Mouse (Mus musculus) hindbrain, embryonic 12.5 days (tissue): ENCODE measurements around the gene D430041D05Rik. TPM values are rescaled to one million over a fixed set of nuclear protein-coding genes. Genes with fewer than 3 reads are reported as not detected.

Experiments used
- ATAC-seq: fragments of 200-750 bp; cut with Nextera tagmentation; 2 replicates; pipeline ENCODE4 v1.8.0; 2017; ENCODE audit warnings: moderate TSS enrichment; ENCODE audit not compliant: low FRiP score
- H3K27ac ChIP-seq: fragments of 300-500 bp; sonication (generic); 2 replicates; pipeline ENCODE4 v1.5.1; 2016; ENCODE audit warnings: mild to moderate bottlenecking
- H3K27me3 ChIP-seq: fragments of 300-500 bp; sonication (generic); 2 replicates; pipeline ENCODE4 v1.6.1; 2016; ENCODE audit warnings: mild to moderate bottlenecking
- H3K36me3 ChIP-seq: fragments of 300-500 bp; sonication (generic); 2 replicates; pipeline ENCODE4 v1.6.1; 2016; ENCODE audit warnings: mild to moderate bottlenecking
- H3K4me1 ChIP-seq: fragments of 300-500 bp; sonication (generic); 2 replicates; pipeline ENCODE4 v1.6.1; 2016
- H3K4me2 ChIP-seq: fragments of 300-500 bp; sonication (generic); replicated peaks from 2 replicates; pipeline ENCODE4 v1.6.1; 2016; ENCODE audit warnings: mild to moderate bottlenecking
- H3K4me3 ChIP-seq: fragments of 300-500 bp; sonication (generic); 2 replicates; pipeline ENCODE4 v1.5.1; 2016; ENCODE audit warnings: mild to moderate bottlenecking
- H3K9ac ChIP-seq: fragments of 300-500 bp; sonication (generic); 2 replicates; pipeline ENCODE4 v1.6.1; 2016; ENCODE audit warnings: mild to moderate bottlenecking, moderate library complexity
- H3K9me3 ChIP-seq: fragments of 300-500 bp; sonication (generic); replicated peaks from 2 replicates; pipeline ENCODE4 v1.6.1; 2016; ENCODE audit warnings: mild to moderate bottlenecking
- WGBS: fragments of 180-500 bp; shearing (Covaris S2); methylation state at CpG from one replicate; pipeline ENCODE4 v1.1.7; 2016; 5-methylcytosine and 5-hydroxymethylcytosine counted together
- polyA plus RNA-seq: library from polyadenylated mRNA; unstranded; fragments of >200 nt; fragmentation: Nextera tagmentation; extraction: Ambion mirVana; gene quantifications from 2 replicates; pipeline ENCODE4 v1.2.1, GENCODE M21; 2016

D430041D05Rik gene
- polyA plus RNA-seq, 1 experiment from 2014 or later: 4.2 TPM

DNA sequence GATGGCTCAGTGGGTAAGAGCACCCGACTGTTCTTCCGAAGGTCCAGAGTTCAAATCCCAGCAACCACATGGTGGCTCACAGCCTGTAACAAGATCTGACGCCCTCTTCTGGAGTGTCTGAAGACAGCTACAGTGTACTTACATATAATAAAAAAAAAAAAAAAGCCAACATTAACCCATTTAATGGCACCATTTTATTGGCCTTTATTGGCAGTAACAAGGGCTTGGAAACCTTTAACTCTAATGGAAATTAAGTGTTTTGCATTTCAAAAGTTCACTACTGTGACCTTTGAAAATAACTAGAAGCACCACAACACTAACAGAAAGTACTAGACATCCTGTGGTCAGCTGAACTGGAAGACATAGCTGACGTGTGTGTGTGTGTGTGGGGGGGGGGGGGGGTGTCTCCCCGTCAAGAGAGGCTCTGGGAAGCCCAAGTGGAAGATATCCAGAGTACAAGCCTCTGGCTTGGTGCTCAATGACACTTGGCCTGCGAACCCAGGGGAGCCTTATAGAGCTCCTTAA lies 39.1 kb downstream of the D430041D05Rik start:
- Histone ChIP-seq H3K4me1 (peaks cover 15% of the 10 kb centered on the region), H3K4me2 (no peak overlapping the region), H3K9me3 (no peaks in the 10 kb centered on the region), H3K9ac (no peak overlapping the region), H3K36me3 (no peaks in the 10 kb centered on the region), H3K27ac (no peak overlapping the region), H3K27me3 (no peaks in the 10 kb centered on the region), H3K4me3 (no peak overlapping the region)
- ATAC-seq: no peak
- 80% methylated on average over 6 of the region's 6 CpGs for WGBS

DNA sequence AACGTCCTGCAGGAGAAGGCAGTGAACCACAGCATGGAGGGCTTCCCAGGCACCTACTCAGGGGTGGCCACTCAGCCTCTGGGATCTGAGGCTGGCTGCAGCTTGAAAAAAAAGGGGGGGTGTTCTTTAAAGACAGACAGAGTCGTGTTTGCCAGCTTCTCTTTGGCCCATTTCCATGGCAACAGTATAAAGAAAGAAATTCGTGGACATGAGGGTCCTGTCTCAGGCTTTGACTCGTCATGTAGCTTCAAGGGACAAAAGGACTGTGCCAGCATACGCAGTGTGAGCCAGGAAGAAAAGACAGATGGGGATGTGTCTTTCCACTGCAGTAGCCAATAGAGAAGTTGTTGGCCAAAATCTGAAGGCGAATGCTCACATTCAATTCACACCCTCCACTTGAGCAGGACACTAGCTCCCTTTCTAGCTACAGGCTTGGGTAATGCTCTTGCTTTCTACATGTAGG lies 42.9 kb downstream of the D430041D05Rik start:
- Histone ChIP-seq H3K4me1 (peaks cover 15% of the 10 kb centered on the region), H3K36me3 (no peaks in the 10 kb centered on the region), H3K9me3 (no peaks in the 10 kb centered on the region), H3K4me2 (no peak overlapping the region), H3K9ac (no peak overlapping the region), H3K27ac (peak overlapping the region; percentile 55; the same call in 1 of the 2 replicates), H3K4me3 (no peak overlapping the region), H3K27me3 (no peaks in the 10 kb centered on the region)
- ATAC-seq: peak; percentile 90
- 18% methylated on average over 6 of the region's 6 CpGs for WGBS

DNA sequence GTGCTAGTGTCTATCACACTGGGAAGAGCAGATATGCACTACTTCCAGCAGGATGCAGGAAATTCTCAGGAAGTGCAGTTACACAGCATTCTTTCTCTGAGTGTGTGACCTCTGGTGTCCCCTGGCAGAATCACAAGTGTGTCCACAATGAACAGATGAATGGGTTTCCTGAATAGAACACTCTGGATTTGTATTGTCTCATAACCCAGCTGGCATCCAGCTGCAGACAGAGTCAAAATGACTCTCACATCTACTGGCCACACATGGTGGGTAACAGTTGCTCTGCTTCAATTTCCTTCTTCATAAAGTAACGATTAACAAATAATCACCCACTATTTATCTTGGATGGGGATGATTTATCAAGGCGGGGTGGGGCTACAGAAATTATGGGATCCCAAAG lies 43.5 kb downstream of the D430041D05Rik start:
- no peaks in the 10 kb centered on the region for H3K36me3 ChIP-seq
- H3K27me3 ChIP-seq: no peaks in the 10 kb centered on the region
- ATAC-seq: no peak
- no peak overlapping the region for H3K4me3 ChIP-seq
- no peak overlapping the region for H3K9ac ChIP-seq
- no peaks in the 10 kb centered on the region for H3K9me3 ChIP-seq
- peaks cover 15% of the 10 kb centered on the region for H3K4me1 ChIP-seq
- H3K27ac ChIP-seq: no peak overlapping the region
- H3K4me2 ChIP-seq: no peak overlapping the region
- 73% methylated on average over 2 of the region's 2 CpGs for WGBS

DNA sequence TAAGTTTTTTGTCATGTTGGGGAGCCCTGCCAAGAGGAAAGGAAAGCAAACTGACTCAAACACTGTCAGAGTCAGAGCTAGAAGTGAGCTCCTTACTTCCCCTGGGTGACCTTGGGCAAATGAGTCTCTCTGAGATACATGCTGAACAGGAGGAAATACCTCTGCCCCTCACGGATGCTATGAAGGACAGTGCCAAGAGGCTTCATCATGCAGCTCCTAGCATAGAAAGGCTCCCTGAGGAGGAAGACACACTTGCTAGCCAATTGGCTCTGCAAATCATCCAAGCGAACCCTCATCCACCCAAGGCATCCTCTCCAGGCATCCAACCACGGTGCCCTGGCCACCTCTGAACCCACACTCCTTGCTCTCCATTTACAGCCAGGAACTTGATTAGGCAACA lies 51.5 kb downstream of the D430041D05Rik start:
- WGBS: 88% methylated on average over 3 of the region's 3 CpGs
- Histone ChIP-seq H3K4me3 (no peak overlapping the region), H3K27ac (no peak overlapping the region), H3K4me1 (no peaks in the 10 kb centered on the region), H3K9me3 (no peaks in the 10 kb centered on the region), H3K4me2 (no peak overlapping the region), H3K9ac (no peak overlapping the region), H3K36me3 (no peaks in the 10 kb centered on the region), H3K27me3 (no peaks in the 10 kb centered on the region)
- no peak for ATAC-seq

DNA sequence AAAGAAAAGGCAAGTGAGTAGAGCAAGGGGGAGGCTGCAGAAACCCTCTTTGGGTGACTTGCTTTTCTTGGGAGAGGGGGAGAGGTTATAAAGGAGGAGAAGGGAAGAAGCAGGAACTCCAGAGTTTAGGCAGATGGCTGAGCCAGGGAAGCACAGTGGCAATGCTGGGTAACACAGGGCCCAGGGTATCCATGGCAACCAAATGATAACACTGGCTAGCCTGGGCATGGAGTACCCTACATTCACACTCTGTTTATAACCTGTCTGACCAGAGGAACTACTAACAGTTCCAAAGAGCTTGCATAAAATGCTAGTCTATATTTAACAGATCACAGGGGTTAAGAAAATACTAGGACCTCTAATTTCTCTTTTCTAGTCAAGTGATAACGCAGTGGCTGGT lies 51.9 kb downstream of the D430041D05Rik start:
- H3K9me3 ChIP-seq: no peaks in the 10 kb centered on the region
- H3K9ac ChIP-seq: no peak overlapping the region
- H3K4me3 ChIP-seq: no peak overlapping the region
- no peak for ATAC-seq
- no peaks in the 10 kb centered on the region for H3K36me3 ChIP-seq
- no peak overlapping the region for H3K4me2 ChIP-seq
- WGBS: 92% methylated on average over 1 of the region's 1 CpGs
- no peaks in the 10 kb centered on the region for H3K27me3 ChIP-seq
- H3K4me1 ChIP-seq: no peaks in the 10 kb centered on the region
- no peak overlapping the region for H3K27ac ChIP-seq

DNA sequence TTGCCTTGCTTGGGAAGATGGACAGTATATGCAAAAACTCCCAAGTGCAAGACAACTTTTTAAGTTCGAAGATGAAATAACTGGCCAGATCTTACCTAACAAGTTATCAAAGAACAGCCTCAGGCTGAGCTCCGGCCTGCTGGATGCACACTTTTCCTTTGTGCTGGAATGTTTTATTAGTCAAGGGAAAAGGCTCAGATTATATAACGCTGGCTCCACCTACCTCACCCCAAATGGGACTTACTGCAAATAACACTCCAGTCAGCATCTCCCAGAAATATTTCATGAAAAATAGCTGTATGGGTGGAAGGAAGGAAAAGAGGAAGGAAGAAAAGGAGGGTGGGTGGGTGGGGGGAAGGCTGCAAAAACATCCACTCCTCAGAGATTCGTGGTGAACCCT lies 54.3 kb downstream of the D430041D05Rik start:
- no peak overlapping the region for H3K9ac ChIP-seq
- H3K4me1 ChIP-seq: no peaks in the 10 kb centered on the region
- H3K27ac ChIP-seq: no peak overlapping the region
- no peaks in the 10 kb centered on the region for H3K36me3 ChIP-seq
- no peaks in the 10 kb centered on the region for H3K9me3 ChIP-seq
- no peaks in the 10 kb centered on the region for H3K27me3 ChIP-seq
- H3K4me3 ChIP-seq: no peak overlapping the region
- no peak overlapping the region for H3K4me2 ChIP-seq
- no peak for ATAC-seq
- WGBS: 82% methylated on average over 4 of the region's 4 CpGs

DNA sequence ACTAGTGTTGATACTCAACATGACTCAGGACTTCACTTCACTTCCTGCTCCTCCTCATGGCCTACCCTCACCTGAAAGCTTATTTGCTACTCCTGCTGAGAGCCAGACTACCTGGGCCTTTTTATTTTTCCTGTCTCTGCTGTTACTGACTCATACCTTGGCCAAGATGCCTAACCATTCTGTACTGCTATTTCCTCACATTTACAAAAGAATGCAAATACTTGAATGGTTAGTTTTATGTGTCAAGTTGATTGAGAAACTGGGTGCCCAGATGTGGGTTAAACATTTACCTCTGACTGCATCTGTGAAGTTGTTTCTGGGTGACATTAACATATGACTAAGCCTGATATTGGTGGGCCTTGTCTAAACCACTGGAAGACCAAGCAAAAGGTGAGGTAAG lies 56.7 kb downstream of the D430041D05Rik start:
- Histone ChIP-seq H3K36me3 (no peaks in the 10 kb centered on the region), H3K4me1 (no peaks in the 10 kb centered on the region), H3K9me3 (no peaks in the 10 kb centered on the region), H3K4me2 (no peak overlapping the region), H3K27me3 (no peaks in the 10 kb centered on the region), H3K27ac (no peak overlapping the region), H3K9ac (no peak overlapping the region), H3K4me3 (no peak overlapping the region)
- ATAC-seq: no peak

DNA sequence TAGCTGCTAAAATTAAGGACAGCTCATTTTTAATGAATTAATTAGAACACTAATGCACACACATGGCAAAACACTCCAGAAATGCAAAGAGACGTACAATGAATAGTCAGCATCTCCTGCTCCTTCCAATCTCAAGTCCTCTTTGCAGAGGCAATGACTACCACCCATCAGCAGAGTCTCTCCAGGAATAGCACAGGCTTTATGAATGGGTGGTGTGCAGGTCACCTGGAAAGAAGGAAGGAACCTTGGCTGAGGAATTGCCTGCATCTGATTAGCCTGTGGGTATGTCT lies 58.7 kb downstream of the D430041D05Rik start:
- H3K9me3 ChIP-seq: no peaks in the 10 kb centered on the region
- H3K4me2 ChIP-seq: no peak overlapping the region
- WGBS: 91% methylated on average over 1 of the region's 1 CpGs
- no peaks in the 10 kb centered on the region for H3K4me1 ChIP-seq
- H3K27ac ChIP-seq: no peak overlapping the region
- no peak overlapping the region for H3K4me3 ChIP-seq
- H3K27me3 ChIP-seq: no peaks in the 10 kb centered on the region
- no peak for ATAC-seq
- H3K36me3 ChIP-seq: no peaks in the 10 kb centered on the region
- no peak overlapping the region for H3K9ac ChIP-seq

DNA sequence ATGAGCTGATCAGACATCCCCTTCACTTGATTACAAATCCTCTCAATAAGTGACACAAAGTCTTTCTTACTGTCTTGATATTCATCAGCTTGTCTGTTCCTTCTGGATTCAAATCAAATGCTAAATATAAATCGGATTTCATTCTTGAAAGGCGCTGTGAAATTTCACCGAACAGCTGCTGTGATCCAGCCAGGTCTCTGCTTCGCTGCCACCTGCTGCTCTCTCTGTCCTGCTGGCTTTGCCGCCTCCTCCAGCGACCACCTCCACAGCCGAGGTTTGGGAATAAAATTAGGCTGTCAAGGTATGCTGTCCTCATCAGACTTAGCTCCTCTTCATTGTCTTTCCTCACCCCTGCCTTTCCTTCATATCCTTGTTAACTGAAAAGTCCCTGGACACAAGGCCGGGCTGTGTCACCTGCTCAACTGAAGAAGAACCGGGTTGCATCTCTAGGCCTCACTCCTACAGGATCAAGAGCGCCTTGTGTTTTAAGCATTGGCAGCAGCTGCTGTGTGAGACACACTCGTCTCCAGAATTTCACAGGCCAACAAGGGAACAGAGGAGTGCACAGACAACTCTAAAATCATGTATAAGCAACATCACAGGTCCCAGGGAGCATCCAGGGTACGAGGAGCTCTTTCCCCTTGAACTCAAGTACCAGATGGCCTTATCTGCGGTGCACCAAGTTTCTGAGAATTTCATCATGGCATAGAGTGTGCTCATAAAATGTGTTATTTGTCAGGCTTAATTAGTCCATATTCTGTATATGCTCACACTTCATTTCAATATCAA lies 59.2 kb downstream of the D430041D05Rik start:
- Histone ChIP-seq H3K9me3 (no peaks in the 10 kb centered on the region), H3K4me1 (no peaks in the 10 kb centered on the region), H3K9ac (no peak overlapping the region), H3K27ac (no peak overlapping the region), H3K4me2 (no peak overlapping the region), H3K36me3 (no peaks in the 10 kb centered on the region), H3K27me3 (no peaks in the 10 kb centered on the region), H3K4me3 (no peak overlapping the region)
- ATAC-seq: no peak
- WGBS: 81% methylated on average over 13 of the region's 13 CpGs

DNA sequence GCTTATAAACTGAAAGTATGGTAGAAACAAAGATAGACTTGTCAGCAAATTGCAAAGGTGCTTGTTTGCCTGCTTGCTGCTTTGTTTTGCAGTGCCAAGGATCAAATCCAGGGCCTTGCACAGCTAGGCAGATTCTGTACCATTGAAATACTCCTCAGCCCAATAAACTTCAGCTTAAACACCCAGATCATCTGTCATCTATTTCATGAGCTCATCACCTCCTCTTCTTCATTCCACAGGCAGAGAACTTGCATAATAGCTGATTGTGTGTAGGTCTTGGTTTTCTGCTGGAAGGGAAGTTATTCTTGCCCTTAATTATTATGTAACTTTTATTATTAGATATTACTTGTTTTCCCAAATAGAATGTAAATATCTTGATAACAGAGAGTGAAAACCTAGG lies 73.2 kb downstream of the D430041D05Rik start:
- Histone ChIP-seq H3K27ac (no peak overlapping the region), H3K4me2 (no peak overlapping the region)

DNA sequence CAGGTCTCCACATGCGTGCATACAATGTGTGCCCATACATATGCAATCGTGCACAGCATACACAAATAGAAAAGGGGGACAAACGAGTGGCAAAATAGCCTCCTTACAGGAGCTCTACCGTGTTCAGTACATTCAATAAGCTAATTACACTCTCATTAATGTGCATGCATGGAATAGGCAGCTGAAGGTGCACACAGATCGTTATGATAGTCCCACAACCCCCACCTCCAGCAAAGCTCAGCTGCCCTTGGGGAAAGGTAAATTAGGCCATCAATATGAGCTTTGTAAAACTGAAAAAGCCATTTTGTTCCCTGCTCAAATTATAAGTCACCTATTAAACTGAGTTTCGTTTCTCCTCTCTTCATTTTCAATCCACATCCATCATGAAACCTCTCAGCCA lies 75.0 kb downstream of the D430041D05Rik start:
- H3K27ac ChIP-seq: no peak overlapping the region
- H3K4me3 ChIP-seq: no peak overlapping the region
- no peak for ATAC-seq

More for the DNA sequence above, 73.2 kb downstream of the D430041D05Rik start:
- Histone ChIP-seq H3K9ac (no peak overlapping the region), H3K36me3 (no peaks in the 10 kb centered on the region), H3K4me3 (no peak overlapping the region), H3K4me1 (0 out of 2 replicates have a peak, but pooled peaks cover 4% of the 10 kb centered on the region), H3K9me3 (no peaks in the 10 kb centered on the region), H3K27me3 (no peaks in the 10 kb centered on the region)
- ATAC-seq: no peak

DNA sequence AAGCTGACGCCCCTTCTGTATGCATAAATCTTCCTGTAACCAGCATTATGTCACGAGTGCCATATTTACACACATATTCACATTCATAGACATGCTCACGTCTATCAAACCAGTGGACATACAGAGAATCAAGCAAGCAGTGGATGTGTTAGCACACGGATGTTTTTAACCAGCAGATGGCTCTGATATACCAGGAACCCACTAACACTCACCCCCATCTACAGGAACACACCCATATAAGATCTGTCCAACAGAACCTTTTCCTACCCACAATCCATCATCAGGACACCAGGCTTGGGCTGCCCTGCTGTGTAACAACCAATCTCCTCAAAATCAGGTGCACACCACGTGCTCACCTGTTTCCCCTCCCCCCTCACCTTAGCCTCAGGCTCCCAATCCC lies 76.9 kb downstream of the D430041D05Rik start:
- H3K9ac ChIP-seq: no peak overlapping the region
- no peak overlapping the region for H3K27ac ChIP-seq
- 0 out of 2 replicates have a peak, but pooled peaks cover 4% of the 10 kb centered on the region for H3K4me1 ChIP-seq
- H3K4me3 ChIP-seq: no peak overlapping the region
- H3K36me3 ChIP-seq: no peaks in the 10 kb centered on the region
- ATAC-seq: no peak
- H3K27me3 ChIP-seq: no peaks in the 10 kb centered on the region
- H3K9me3 ChIP-seq: no peaks in the 10 kb centered on the region
- no peak overlapping the region for H3K4me2 ChIP-seq
- 79% methylated on average over 5 of the region's 5 CpGs for WGBS

More for the DNA sequence above, 75.0 kb downstream of the D430041D05Rik start:
- no peak overlapping the region for H3K9ac ChIP-seq
- no peaks in the 10 kb centered on the region for H3K27me3 ChIP-seq
- no peaks in the 10 kb centered on the region for H3K36me3 ChIP-seq
- no peaks in the 10 kb centered on the region for H3K9me3 ChIP-seq
- no peak overlapping the region for H3K4me2 ChIP-seq
- WGBS: 59% methylated on average over 6 of the region's 6 CpGs
- H3K4me1 ChIP-seq: 0 out of 2 replicates have a peak, but pooled peaks cover 4% of the 10 kb centered on the region

DNA sequence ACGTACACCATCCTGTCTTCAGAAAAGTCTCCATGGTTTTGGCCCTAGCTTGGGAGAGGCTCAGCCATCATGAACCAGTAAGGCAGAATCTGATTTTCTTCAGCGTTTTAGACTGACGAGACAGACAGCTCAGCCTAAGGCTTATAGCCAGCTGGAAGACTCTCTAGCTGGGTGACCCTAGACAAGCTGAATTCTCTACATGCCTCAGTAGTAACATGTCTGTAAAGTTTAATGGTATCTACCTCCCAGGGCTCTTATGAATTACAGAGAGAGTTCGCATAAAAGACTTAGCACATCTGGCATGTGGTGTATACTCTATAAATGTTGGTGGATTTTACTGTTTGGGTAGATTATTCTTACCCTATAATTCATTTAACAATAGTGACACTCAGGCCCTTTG lies 78.1 kb downstream of the D430041D05Rik start:
- H3K36me3 ChIP-seq: no peaks in the 10 kb centered on the region
- 0 out of 2 replicates have a peak, but pooled peaks cover 4% of the 10 kb centered on the region for H3K4me1 ChIP-seq
- H3K4me3 ChIP-seq: no peak overlapping the region
- no peak for ATAC-seq
- WGBS: 85% methylated on average over 4 of the region's 4 CpGs
- no peaks in the 10 kb centered on the region for H3K9me3 ChIP-seq
- H3K27ac ChIP-seq: no peak overlapping the region
- H3K4me2 ChIP-seq: no peak overlapping the region
- no peaks in the 10 kb centered on the region for H3K27me3 ChIP-seq
- H3K9ac ChIP-seq: no peak overlapping the region
